Mouse (Mus musculus): ENCODE data around the gene Rin3.

DNA sequence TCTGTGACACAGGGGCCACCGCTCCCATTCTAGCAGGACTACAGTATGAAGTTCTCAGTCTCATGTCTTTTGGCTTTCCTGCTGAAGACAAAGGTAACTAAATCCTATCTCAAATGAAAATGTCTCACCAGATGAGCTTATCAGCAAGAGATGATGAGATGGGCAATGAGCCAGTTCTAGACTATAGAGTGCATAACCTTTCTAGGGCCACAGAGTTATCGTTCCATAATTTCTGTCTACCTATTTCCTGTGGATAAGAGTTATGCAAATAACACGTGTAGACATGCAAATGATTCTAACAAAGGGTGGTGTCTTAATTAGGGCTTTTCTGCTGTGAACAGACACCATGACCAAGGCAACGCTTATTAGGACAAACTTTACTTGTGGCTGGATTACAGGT lies 151.3 kb downstream of the Rin3 start:
- TF ChIP-seq POLR2A (IDR thresholded peaks at IDR 0.05; ENCODE audit: extremely low read depth, insufficient read depth, low read length) (no peak), CTCF (IDR thresholded peaks at IDR 0.05; ENCODE audit: extremely low read depth, insufficient read depth, low read length) (no peak)

Data from cortical plate, adult 2 months (tissue).